8 mouse cellular contexts compared by ENCODE assay signal in genomic region chr17:31386766-31387275, GRCm38 (mm10). TPM values are rescaled to one million over a fixed set of nuclear protein-coding genes. Genes with fewer than 3 reads are reported as not detected.
DNase-seq lines count a peak whose midpoint lies in the region; ATAC-seq and TF ChIP-seq lines count a peak whose summit lies in the region.

No protein-coding gene starts in this region.

- dilution Hi-C loops in CH12.LX (cut with MboI; ENCODE audit: extremely low pct_ligation_motif_present, extremely low pct_unique_long_range_greater_than_20kb, low sequenced_read_pairs) = no loop called here

- TF ChIP-seq EP300 in CH12.LX (IDR thresholded peaks at IDR 0.05; ENCODE audit: low read length) = no peak

- DNase-seq in CD4-positive, CD25-positive, alpha-beta regulatory T cell, adult 2 months (ENCODE audit: low read depth, low spot score) = peak; percentile 3
- no peak for DNase-seq in CH12.LX (ENCODE audit: extremely low read depth)
- DNase-seq in adrenal gland, postnatal 36 days = no peak
- DNase-seq in thymus, postnatal 4 days = no peak

- no peaks in the 10 kb centered on the region for H3K4me1 ChIP-seq in CH12.LX (ENCODE audit: control insufficient read depth in 1 of 2, insufficient read depth in 2 of 2)
- H3K4me1 ChIP-seq in hindbrain, embryonic 13.5 days (replicated peaks) = peaks cover 60% of the 10 kb centered on the region
- peaks cover 24% of the 10 kb centered on the region for H3K4me1 ChIP-seq in liver, embryonic 12.5 days

- TF ChIP-seq RAD21 in CH12.LX (IDR thresholded peaks at IDR 0.05; ENCODE audit: low read depth, low read length) = no peak

- peaks cover 81% of the 10 kb centered on the region for H3K27me3 ChIP-seq in CH12.LX (replicated peaks)
- no peaks in the 10 kb centered on the region for H3K27me3 ChIP-seq in hindbrain, embryonic 13.5 days
- H3K27me3 ChIP-seq in liver, embryonic 12.5 days (replicated peaks) = peaks cover 52% of the 10 kb centered on the region

- TF ChIP-seq CTCF in CH12.LX (conservative IDR thresholded peaks at IDR 0.05 in 1 of 2, IDR thresholded peaks at IDR 0.05 in 1 of 2; ENCODE audit: low read depth in 2 of 2, low read length in 2 of 2) = no peak

- H3K9me3 ChIP-seq in CH12.LX (replicated peaks; ENCODE audit: low read length) = no peaks in the 10 kb centered on the region
- no peaks in the 10 kb centered on the region for H3K9me3 ChIP-seq in hindbrain, embryonic 13.5 days
- no peaks in the 10 kb centered on the region for H3K9me3 ChIP-seq in liver, embryonic 12.5 days (replicated peaks)

- no peak overlapping the region for H3K4me3 ChIP-seq in CH12.LX (replicated peaks in 1 of 3; ENCODE audit: low read depth in 2 of 3, low read length in 2 of 3, poor library complexity in 1 of 3)
- H3K4me3 ChIP-seq in hindbrain, embryonic 13.5 days = peak overlapping the region; percentile 84
- H3K4me3 ChIP-seq in liver, embryonic 12.5 days = peak overlapping the region; percentile 54

- TF ChIP-seq POLR2A in CH12.LX (IDR thresholded peaks at IDR 0.05; ENCODE audit: low read depth, low read length) = no peak

- no peak overlapping the region for H3K9ac ChIP-seq in CH12.LX (ENCODE audit: insufficient read depth, low read depth)
- H3K9ac ChIP-seq in hindbrain, embryonic 13.5 days = peak overlapping the region; percentile 88
- H3K9ac ChIP-seq in liver, embryonic 12.5 days = peak overlapping the region; percentile 37; the same call in 1 of the 2 replicates

- 9% methylated on average over 7 of the region's 7 CpGs for WGBS in hindbrain, embryonic 13.5 days
- 11% methylated on average over 7 of the region's 7 CpGs for WGBS in liver, embryonic 12.5 days (ENCODE audit: insufficient replicate concordance)

- in situ Hi-C loops in CH12.LX (cut with MboI; ENCODE audit: low pct_ligation_motif_present, low pct_unique_long_range_greater_than_20kb, low sequenced_read_pairs) = no loop called here

- no peaks in the 10 kb centered on the region for H3K79me2 ChIP-seq in CH12.LX (replicated peaks; ENCODE audit: control insufficient read depth, extremely low read depth, insufficient read depth, poor library complexity, severe bottlenecking)

- peak overlapping the region; percentile 73; the same call in 1 of the 2 replicates for H3K4me2 ChIP-seq in CH12.LX (ENCODE audit: insufficient read depth, low read depth, poor library complexity, severe bottlenecking)
- H3K4me2 ChIP-seq in hindbrain, embryonic 13.5 days = peak overlapping the region; percentile 82
- peak overlapping the region; percentile 70 for H3K4me2 ChIP-seq in liver, embryonic 12.5 days

- H3K27ac ChIP-seq in CH12.LX (ENCODE audit: insufficient read depth, low read depth) = no peak overlapping the region
- peak overlapping the region; percentile 84 for H3K27ac ChIP-seq in hindbrain, embryonic 13.5 days
- no peak overlapping the region for H3K27ac ChIP-seq in liver, embryonic 12.5 days

- H3K36me3 ChIP-seq in CH12.LX (replicated peaks in 1 of 2; ENCODE audit: control insufficient read depth in 1 of 2, insufficient read depth in 1 of 2, low read length in 1 of 2) = no peaks in the 10 kb centered on the region
- no peaks in the 10 kb centered on the region for H3K36me3 ChIP-seq in hindbrain, embryonic 13.5 days
- H3K36me3 ChIP-seq in liver, embryonic 12.5 days = no peaks in the 10 kb centered on the region

- ATAC-seq in CD4-positive, CD25-positive, alpha-beta regulatory T cell, adult 4 months = no peak
- ATAC-seq in hindbrain, embryonic 13.5 days (ENCODE audit: low FRiP score) = no peak
- ATAC-seq in liver, embryonic 12.5 days = no peak
- no peak for ATAC-seq in erythroid progenitor cell, adult 5-6 weeks (replicated peaks; ENCODE audit: low FRiP score, poor library complexity, severe bottlenecking)

TF ChIP-seq in CH12.LX, 34 proteins besides CTCF, POLR2A, EP300 and RAD21:
- TF ChIP-seq ETS1 (conservative IDR thresholded peaks at IDR 0.05; ENCODE audit: low read depth, low read length) (no peak), ZMIZ1 (IDR thresholded peaks at IDR 0.05; ENCODE audit: low read depth, low read length) (no peak), RCOR1 (conservative IDR thresholded peaks at IDR 0.05; ENCODE audit: low read depth, low read length) (no peak), SMC3 (IDR thresholded peaks at IDR 0.05; ENCODE audit: low read depth, low read length) (no peak)

RNA-seq across cellular contexts. Expression of gene Pde9a, which starts 0.8 kb away (rescaled TPM):
- polyA plus RNA-seq in CD4-positive, CD25-positive, alpha-beta regulatory T cell, adult 4 months (2017; shearing (Covaris generic)) = not detected
- not detected in 2 replicates for total RNA-seq in CH12.LX (2012; rRNA removed)
- not detected in 2 replicates for total RNA-seq in CH12.LX (2014; rRNA removed)
- not detected in 2 replicates for polyA plus RNA-seq in CH12.LX (2012; ENCODE audit: insufficient read length, low read depth)
- polyA plus RNA-seq in hindbrain, embryonic 13.5 days (2015; fragmentation: Nextera tagmentation; extraction: Ambion mirVana) = 36.7 and 37.8 TPM in 2 replicates
- 5.6 and 6.1 TPM in 2 replicates for polyA plus RNA-seq in liver, embryonic 12.5 days (2016; fragmentation: Nextera tagmentation; extraction: Ambion mirVana)
- not detected in 2 replicates for total RNA-seq in erythroid progenitor cell, adult 5-6 weeks (2015; ENCODE audit: low replicate concordance)
- total RNA-seq in erythroid progenitor cell, adult 5-6 weeks (2017; ENCODE audit: low replicate concordance) = not detected in 2 replicates
- total RNA-seq in adrenal gland, postnatal 36 days (2021) = 1 to 10 TPM; 3.2 to 3.7 TPM

Comparison
In these comparisons a context has a peak if more than half of its experiments do, and no peak if none do; other contexts are left out.
1. H3K4me3 ChIP-seq: peak in hindbrain, embryonic 13.5 days (single experiment) and liver, embryonic 12.5 days (single experiment); none in CH12.LX (0 of 3).
2. Peak in every context shown above with its lines, with median percentiles within 50 percentile points of each other: H3K4me2 ChIP-seq.